Mouse (Mus musculus): ENCODE data around the gene Znrf2. TPM values are rescaled to one million over a fixed set of nuclear protein-coding genes. Genes with fewer than 3 reads are reported as not detected.
A peak's percentile ranks its signal among the peaks of the same experiment; 100 is the strongest.
"Not testable (repeated sequence)": the region's sequence is repeated elsewhere in the genome, so short reads cannot be mapped to it uniquely, and the experiment has no call there.

Znrf2 gene
- polyA plus RNA-seq, 1 experiment from 2014 or later, result 11.3 TPM

GRCm38 (mm10) chr6:54811546-54812250 is 5.0 kb upstream of the Znrf2 start:
- Histone ChIP-seq H3K27ac (peak overlapping the region; percentile 16; the same call in 1 of the 2 replicates), H3K9ac (no peak overlapping the region)

GRCm38 (mm10) chr6:54812276-54812675 is 4.4 kb upstream of the Znrf2 start:
- 0 out of 2 replicates have a peak overlapping the region, but pooled peaks have one; percentile 16 for H3K27ac ChIP-seq

More at GRCm38 (mm10) chr6:54811546-54812250, 5.0 kb upstream of the Znrf2 start:
- 74% methylated on average over 11 of the region's 11 CpGs for WGBS
- Histone ChIP-seq H3K9me3 (replicated peaks) (no peaks in the 10 kb centered on the region), H3K4me2 (no peak overlapping the region), H3K4me3 (no peak overlapping the region), H3K36me3 (ENCODE audit: poor library complexity, severe bottlenecking) (no peaks in the 10 kb centered on the region), H3K4me1 (0 out of 2 replicates have a peak, but pooled peaks cover 22% of the 10 kb centered on the region), H3K27me3 (no peaks in the 10 kb centered on the region)
- no peak for ATAC-seq

GRCm38 (mm10) chr6:54815428-54816130 is 1.1 kb upstream of the Znrf2 start:
- WGBS, result 77% methylated on average over 9 of the region's 9 CpGs
- Histone ChIP-seq H3K27me3 (no peaks in the 10 kb centered on the region), H3K9ac (no peak overlapping the region), H3K4me3 (no peak overlapping the region), H3K4me1 (peaks cover 49% of the 10 kb centered on the region), H3K4me2 (peak overlapping the region; percentile 66; the same call in 1 of the 2 replicates), H3K27ac (no peak overlapping the region), H3K36me3 (ENCODE audit: poor library complexity, severe bottlenecking) (no peaks in the 10 kb centered on the region), H3K9me3 (replicated peaks) (no peaks in the 10 kb centered on the region)
- no peak for ATAC-seq

More at GRCm38 (mm10) chr6:54812276-54812675, 4.4 kb upstream of the Znrf2 start:
- Histone ChIP-seq H3K9me3 (replicated peaks) (no peaks in the 10 kb centered on the region), H3K4me3 (no peak overlapping the region), H3K4me2 (no peak overlapping the region), H3K9ac (no peak overlapping the region), H3K36me3 (ENCODE audit: poor library complexity, severe bottlenecking) (no peaks in the 10 kb centered on the region), H3K4me1 (0 out of 2 replicates have a peak, but pooled peaks cover 22% of the 10 kb centered on the region), H3K27me3 (no peaks in the 10 kb centered on the region)
- 88% methylated on average over 6 of the region's 6 CpGs for WGBS
- no peak for ATAC-seq

- WGBS, result under 1% methylated on average over 35 of the region's 39 CpGs
- Histone ChIP-seq H3K27me3 (no peaks in the 10 kb centered on the region), H3K36me3 (ENCODE audit: poor library complexity, severe bottlenecking) (no peaks in the 10 kb centered on the region), H3K4me2 (peak overlapping the region; percentile 66), H3K4me1 (peaks cover 42% of the 10 kb centered on the region), H3K27ac (peak overlapping the region; percentile 99), H3K4me3 (peak overlapping the region; percentile 86), H3K9me3 (replicated peaks) (no peaks in the 10 kb centered on the region), H3K9ac (peak overlapping the region; percentile 86)
- peak; percentile 22 for ATAC-seq
These were observed 601 bp downstream of the Znrf2 start for GRCm38 (mm10) chr6:54817266-54817767.

GRCm38 (mm10) chr6:54818389-54818788 is 1.7 kb downstream of the Znrf2 start:
- Histone ChIP-seq H3K36me3 (ENCODE audit: poor library complexity, severe bottlenecking) (no peaks in the 10 kb centered on the region), H3K27me3 (no peaks in the 10 kb centered on the region), H3K4me2 (peak overlapping the region; percentile 66), H3K4me1 (peaks cover 36% of the 10 kb centered on the region), H3K27ac (no peak overlapping the region), H3K9ac (peak overlapping the region; percentile 86; the same call in 1 of the 2 replicates), H3K9me3 (replicated peaks) (no peaks in the 10 kb centered on the region), H3K4me3 (peak overlapping the region; percentile 86)
- WGBS, result 54% methylated on average over 2 of the region's 2 CpGs
- no peak for ATAC-seq

- H3K4me3 ChIP-seq, result peak overlapping the region; percentile 21; the same call in 1 of the 2 replicates
- H3K27me3 ChIP-seq, result no peaks in the 10 kb centered on the region
- H3K9ac ChIP-seq, result no peak overlapping the region
- H3K4me1 ChIP-seq, result peaks cover 36% of the 10 kb centered on the region
- H3K9me3 ChIP-seq (replicated peaks), result no peaks in the 10 kb centered on the region
- no peak for ATAC-seq
- peak overlapping the region; percentile 47 for H3K4me2 ChIP-seq
- H3K36me3 ChIP-seq (ENCODE audit: poor library complexity, severe bottlenecking), result no peaks in the 10 kb centered on the region
- 34% methylated on average over 4 of the region's 4 CpGs for WGBS
- H3K27ac ChIP-seq, result no peak overlapping the region
These were observed 2.6 kb downstream of the Znrf2 start for GRCm38 (mm10) chr6:54819272-54819671.

- ATAC-seq, result no peak
- Histone ChIP-seq H3K36me3 (ENCODE audit: poor library complexity, severe bottlenecking) (no peaks in the 10 kb centered on the region), H3K9me3 (replicated peaks) (no peaks in the 10 kb centered on the region), H3K27me3 (no peaks in the 10 kb centered on the region), H3K4me2 (peak overlapping the region; percentile 50), H3K9ac (peak overlapping the region; percentile 12; the same call in 1 of the 2 replicates), H3K27ac (no peak overlapping the region), H3K4me3 (peak overlapping the region; percentile 19), H3K4me1 (peaks cover 36% of the 10 kb centered on the region)
- WGBS, result 39% methylated on average over 3 of the region's 3 CpGs
These were observed 3.0 kb downstream of the Znrf2 start for GRCm38 (mm10) chr6:54819746-54820145.

GRCm38 (mm10) chr6:54822348-54822747 is 5.6 kb downstream of the Znrf2 start:
- H3K4me1 ChIP-seq, result peaks cover 31% of the 10 kb centered on the region
- no peaks in the 10 kb centered on the region for H3K9me3 ChIP-seq (replicated peaks)
- WGBS, result 95% methylated on average over 4 of the region's 4 CpGs
- no peaks in the 10 kb centered on the region for H3K36me3 ChIP-seq (ENCODE audit: poor library complexity, severe bottlenecking)
- H3K27me3 ChIP-seq, result no peaks in the 10 kb centered on the region
- H3K4me3 ChIP-seq, result no peak overlapping the region
- H3K9ac ChIP-seq, result no peak overlapping the region
- H3K4me2 ChIP-seq, result no peak overlapping the region
- no peak overlapping the region for H3K27ac ChIP-seq
- no peak for ATAC-seq

- not testable (repeated sequence) for H3K9ac ChIP-seq; H3K27ac ChIP-seq; H3K9me3 ChIP-seq (replicated peaks); H3K4me2 ChIP-seq; H3K4me3 ChIP-seq; H3K36me3 ChIP-seq (ENCODE audit: poor library complexity, severe bottlenecking); ATAC-seq; H3K27me3 ChIP-seq
- 94% methylated on average over 2 of the region's 2 CpGs for WGBS
- peaks cover 18% of the 10 kb centered on the region for H3K4me1 ChIP-seq
These were observed 7.8 kb downstream of the Znrf2 start for GRCm38 (mm10) chr6:54824561-54824960.

GRCm38 (mm10) chr6:54827481-54827880 is 10.8 kb downstream of the Znrf2 start:
- no peaks in the 10 kb centered on the region for H3K36me3 ChIP-seq (ENCODE audit: poor library complexity, severe bottlenecking)
- H3K4me3 ChIP-seq, result no peak overlapping the region
- H3K27me3 ChIP-seq, result no peaks in the 10 kb centered on the region
- no peak overlapping the region for H3K4me2 ChIP-seq
- ATAC-seq, result no peak
- H3K9ac ChIP-seq, result no peak overlapping the region
- H3K9me3 ChIP-seq (replicated peaks), result no peaks in the 10 kb centered on the region
- no peak overlapping the region for H3K27ac ChIP-seq
- H3K4me1 ChIP-seq, result peaks cover 21% of the 10 kb centered on the region
- WGBS, result 78% methylated on average over 5 of the region's 5 CpGs

- H3K27ac ChIP-seq, result no peak overlapping the region
- no peak for ATAC-seq
- no peaks in the 10 kb centered on the region for H3K36me3 ChIP-seq (ENCODE audit: poor library complexity, severe bottlenecking)
- no peaks in the 10 kb centered on the region for H3K9me3 ChIP-seq (replicated peaks)
- no peak overlapping the region for H3K9ac ChIP-seq
- H3K27me3 ChIP-seq, result no peaks in the 10 kb centered on the region
- H3K4me3 ChIP-seq, result no peak overlapping the region
- no peak overlapping the region for H3K4me2 ChIP-seq
- H3K4me1 ChIP-seq, result peaks cover 21% of the 10 kb centered on the region
- 87% methylated on average over 1 of the region's 1 CpGs for WGBS
These were observed 11.6 kb downstream of the Znrf2 start for GRCm38 (mm10) chr6:54828274-54828673.

All from forebrain, embryonic 13.5 days (tissue).